Mouse (Mus musculus): ENCODE data around the gene Mrpl40. TPM values are rescaled to one million over a fixed set of nuclear protein-coding genes. Genes with fewer than 3 reads are reported as not detected.
A peak's percentile ranks its signal among the peaks of the same experiment; 100 is the strongest.
"Not testable (repeated sequence)": the region's sequence is repeated elsewhere in the genome, so short reads cannot be mapped to it uniquely, and the experiment has no call there.

Mrpl40 gene
- polyA plus RNA-seq, 1 experiment from 2014 or later = 83.1 TPM

DNA sequence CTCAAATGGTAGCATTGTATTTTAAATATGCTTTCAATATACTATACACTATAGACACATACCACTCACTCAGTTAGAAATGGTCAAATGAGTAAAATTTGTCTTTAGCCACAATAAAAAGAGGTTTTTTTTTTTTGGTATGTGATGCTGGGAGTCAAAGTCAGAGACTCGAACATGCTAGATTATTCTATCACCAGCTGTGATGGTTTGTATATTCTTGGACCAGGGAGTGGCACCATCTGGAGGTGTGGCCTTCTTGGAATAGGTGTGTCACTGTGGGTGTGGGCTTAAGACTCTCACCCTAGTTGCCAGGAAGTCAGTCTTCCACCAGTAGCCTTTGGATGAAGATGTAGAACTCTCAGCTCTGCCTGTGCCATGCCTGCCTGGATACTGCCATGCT is 6.2 kb downstream of the Mrpl40 start:
- H3K27ac ChIP-seq; H3K9ac ChIP-seq; H3K4me2 ChIP-seq; ATAC-seq (ENCODE audit: insufficient number of reproducible peaks, low FRiP score, low TSS enrichment, low read depth); H3K4me1 ChIP-seq; H3K4me3 ChIP-seq; H3K27me3 ChIP-seq; H3K9me3 ChIP-seq: not testable (repeated sequence)
- H3K36me3 ChIP-seq = peaks cover 30% of the 10 kb centered on the region
- 88% methylated on average over 1 of the region's 1 CpGs for WGBS

DNA sequence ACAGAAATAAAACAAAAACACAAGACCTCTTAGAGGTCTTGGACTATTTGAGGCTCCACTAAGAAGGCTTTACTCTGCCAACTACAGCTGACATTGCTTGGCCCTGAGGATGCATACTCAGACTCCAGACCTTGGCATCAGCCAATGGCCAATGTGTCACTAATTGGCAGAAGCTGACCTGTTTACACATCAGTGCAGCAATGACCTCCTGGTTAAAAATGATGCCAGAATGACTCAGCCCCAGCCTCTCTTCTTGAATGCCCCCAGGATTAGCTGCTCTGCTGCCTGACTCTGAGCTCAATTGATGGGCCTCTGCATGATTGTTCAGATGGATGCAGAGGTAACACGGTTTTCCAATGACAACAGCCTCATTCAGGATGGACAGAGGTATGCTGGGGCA is 16.5 kb downstream of the Mrpl40 start:
- Histone ChIP-seq H3K27me3 (no peaks in the 10 kb centered on the region), H3K9ac (no peak overlapping the region), H3K4me2 (no peak overlapping the region), H3K9me3 (no peaks in the 10 kb centered on the region), H3K27ac (no peak overlapping the region), H3K36me3 (no peaks in the 10 kb centered on the region), H3K4me3 (no peak overlapping the region), H3K4me1 (no peaks in the 10 kb centered on the region)
- WGBS = 60% methylated on average over 1 of the region's 1 CpGs
- ATAC-seq (ENCODE audit: insufficient number of reproducible peaks, low FRiP score, low TSS enrichment, low read depth) = no peak

DNA sequence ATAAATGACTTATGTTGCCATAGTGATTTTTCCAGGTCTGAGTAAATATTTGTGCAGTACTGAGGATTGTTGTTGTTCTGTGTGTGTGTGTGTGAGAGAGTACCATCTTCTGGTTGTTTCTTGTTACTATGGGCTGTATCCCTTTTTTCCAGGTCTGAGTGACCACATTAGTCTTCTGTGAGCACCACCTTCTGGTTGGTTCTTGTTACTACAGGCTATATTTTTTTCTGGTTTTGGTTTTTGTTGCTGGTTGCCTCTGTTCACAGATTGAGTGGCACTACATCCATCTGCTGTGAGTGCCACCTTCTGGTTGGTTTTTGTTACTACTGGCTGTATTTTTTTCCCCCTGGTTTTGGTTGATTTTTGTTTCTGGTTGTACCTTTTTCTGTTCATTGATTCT is 18.1 kb downstream of the Mrpl40 start:
- no peak for ATAC-seq (ENCODE audit: insufficient number of reproducible peaks, low FRiP score, low TSS enrichment, low read depth)
- Histone ChIP-seq H3K4me2 (no peak overlapping the region), H3K9ac (no peak overlapping the region)

DNA sequence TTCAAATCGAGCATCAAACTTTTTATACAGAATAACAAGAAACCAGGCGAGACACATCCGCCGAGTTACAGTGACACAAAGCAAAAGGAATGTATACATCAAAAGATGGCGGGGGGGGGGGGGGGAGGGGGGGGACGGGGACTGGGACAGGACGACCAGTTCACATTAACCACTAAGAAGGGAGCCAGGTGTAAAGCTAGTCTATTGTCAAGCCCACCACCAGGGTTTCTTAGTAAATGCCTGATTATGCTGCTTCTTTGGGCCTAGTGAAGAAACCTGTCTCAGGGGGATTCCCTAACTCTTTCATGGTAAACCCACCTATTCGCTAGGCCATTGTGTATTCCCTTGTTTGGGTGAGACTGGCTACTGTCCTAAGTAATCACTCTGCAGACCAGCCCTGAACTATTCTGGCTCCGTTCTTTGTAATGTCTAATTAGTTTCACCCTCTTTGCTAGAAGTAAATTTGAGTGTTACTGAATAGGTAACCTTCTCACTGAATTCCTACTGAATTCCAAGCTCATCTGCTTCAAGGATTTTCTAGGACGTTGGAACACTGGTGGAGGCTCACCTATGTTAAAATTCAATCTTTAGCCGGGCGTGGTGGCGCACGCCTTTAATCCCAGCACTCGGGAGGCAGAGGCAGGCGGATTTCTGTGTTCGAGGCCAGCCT is 27.0 kb downstream of the Mrpl40 start:
- not testable (repeated sequence) for H3K4me3 ChIP-seq; H3K4me1 ChIP-seq; H3K9me3 ChIP-seq; H3K4me2 ChIP-seq; H3K36me3 ChIP-seq; ATAC-seq (ENCODE audit: insufficient number of reproducible peaks, low FRiP score, low TSS enrichment, low read depth); H3K27me3 ChIP-seq; H3K27ac ChIP-seq; H3K9ac ChIP-seq
- WGBS = 89% methylated on average over 15 of the region's 17 CpGs

More for the DNA sequence above, 18.1 kb downstream of the Mrpl40 start:
- Histone ChIP-seq H3K36me3 (no peaks in the 10 kb centered on the region), H3K9me3 (no peaks in the 10 kb centered on the region), H3K4me3 (no peak overlapping the region), H3K27me3 (no peaks in the 10 kb centered on the region), H3K27ac (no peak overlapping the region), H3K4me1 (no peaks in the 10 kb centered on the region)

DNA sequence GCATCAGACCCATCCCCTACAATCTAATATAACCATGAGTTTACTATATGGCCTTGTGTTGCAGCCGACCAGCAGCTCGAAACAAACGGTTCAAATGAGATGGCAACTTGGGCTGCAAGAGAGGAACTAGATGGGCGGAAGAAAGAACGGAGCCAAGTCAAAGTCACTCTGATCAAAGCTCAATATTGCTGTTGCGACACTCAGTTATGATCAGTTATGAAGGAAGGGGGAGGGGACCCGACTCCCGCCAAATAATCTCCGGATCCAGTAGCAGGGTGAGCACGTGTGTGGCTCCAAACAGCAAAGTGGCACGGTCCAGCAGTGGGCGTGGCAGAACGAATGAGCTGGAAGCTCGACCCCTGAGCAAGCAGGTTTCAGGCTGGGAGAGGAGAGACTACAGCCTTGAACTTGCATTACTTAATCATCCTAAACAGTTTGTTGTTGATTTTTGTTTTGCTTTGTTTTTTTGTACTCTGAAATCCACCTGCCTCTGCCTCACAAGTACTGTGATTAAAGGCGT is 30.3 kb downstream of the Mrpl40 start:
- no peaks in the 10 kb centered on the region for H3K4me1 ChIP-seq
- 87% methylated on average over 15 of the region's 15 CpGs for WGBS
- H3K4me3 ChIP-seq = no peak overlapping the region
- 0 out of 2 replicates have a peak, but pooled peaks cover 2% of the 10 kb centered on the region for H3K36me3 ChIP-seq
- no peak for ATAC-seq (ENCODE audit: insufficient number of reproducible peaks, low FRiP score, low TSS enrichment, low read depth)
- H3K9me3 ChIP-seq = no peaks in the 10 kb centered on the region
- no peak overlapping the region for H3K4me2 ChIP-seq
- no peak overlapping the region for H3K27ac ChIP-seq
- no peaks in the 10 kb centered on the region for H3K27me3 ChIP-seq
- H3K9ac ChIP-seq = no peak overlapping the region

DNA sequence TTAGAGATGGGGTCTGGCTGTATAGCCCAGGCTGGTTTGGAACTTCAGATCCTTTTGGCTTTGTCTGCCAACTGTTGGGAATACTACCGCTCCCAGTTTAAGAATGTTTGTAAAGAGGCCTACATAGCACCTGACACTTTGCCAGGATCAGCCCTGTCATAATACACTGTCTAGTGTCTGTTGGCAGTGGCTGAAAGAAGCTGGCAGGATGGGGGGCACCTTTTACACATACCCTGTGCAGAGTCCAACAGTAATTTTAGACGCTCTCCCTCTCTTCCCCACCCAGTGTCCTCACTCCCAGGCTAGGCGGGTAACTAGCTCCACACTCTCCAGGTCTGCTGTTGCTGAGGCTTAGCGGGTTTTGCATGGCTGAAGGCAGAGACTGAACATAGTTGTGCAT is 38.3 kb downstream of the Mrpl40 start:
- Histone ChIP-seq H3K4me3 (no peak overlapping the region), H3K4me1 (no peaks in the 10 kb centered on the region), H3K4me2 (no peak overlapping the region), H3K36me3 (peaks cover 27% of the 10 kb centered on the region), H3K27ac (no peak overlapping the region), H3K27me3 (no peaks in the 10 kb centered on the region), H3K9me3 (no peaks in the 10 kb centered on the region), H3K9ac (no peak overlapping the region)
- ATAC-seq (ENCODE audit: insufficient number of reproducible peaks, low FRiP score, low TSS enrichment, low read depth) = no peak
- WGBS = 93% methylated on average over 4 of the region's 4 CpGs

DNA sequence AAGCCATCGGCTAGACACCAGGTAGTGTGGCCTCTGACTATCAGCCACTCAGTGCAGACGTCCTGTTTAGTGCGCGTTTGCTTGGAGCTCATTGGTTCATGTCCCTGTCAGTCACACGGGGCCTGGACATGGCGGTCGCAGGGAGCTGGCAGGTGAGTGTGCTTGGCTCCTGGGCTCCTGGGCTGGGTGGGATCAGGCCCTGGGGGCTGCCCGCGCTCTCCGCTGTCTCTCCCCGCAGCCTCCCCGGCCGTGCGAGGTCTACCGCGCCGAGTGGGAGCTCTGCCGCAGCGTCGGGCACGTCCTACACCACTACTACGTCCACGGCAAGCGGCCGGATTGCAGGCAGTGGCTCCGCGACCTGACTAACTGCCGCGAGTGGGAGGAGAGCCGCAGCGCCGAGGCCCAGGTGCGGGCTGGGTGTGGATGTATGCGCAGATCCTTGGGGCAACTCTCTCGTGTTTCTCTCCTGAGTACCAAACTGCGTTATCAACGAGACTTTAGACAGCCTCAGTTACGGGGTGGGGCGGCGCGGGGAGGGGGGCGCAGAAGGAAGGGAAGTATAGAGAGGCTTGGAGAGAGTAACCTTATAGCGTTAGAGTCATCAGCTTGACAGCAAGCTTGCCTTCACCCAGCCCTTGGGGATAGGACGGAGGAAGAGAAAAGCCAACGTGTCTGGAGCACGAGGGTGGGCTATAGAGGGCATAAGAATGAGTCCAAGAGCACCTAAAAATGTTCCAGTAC is 40.0 kb downstream of the Mrpl40 start, which contains the start of the genes 2510002D24Rik and Gm28539:
2510002D24Rik (plus strand) TSS at position 111 of the 741 bp plus-strand sequence.
Gm28539 (plus strand) TSS at position 117 of the 741 bp plus-strand sequence.
- no peaks in the 10 kb centered on the region for H3K9me3 ChIP-seq
- H3K9ac ChIP-seq = peak within 1 kb of the TSS; percentile 85
- peak within 1 kb of the TSS; percentile 80 for H3K4me3 ChIP-seq
- H3K27me3 ChIP-seq = no peaks in the 10 kb centered on the region
- no peaks in the 10 kb centered on the region for H3K4me1 ChIP-seq
- peaks cover 40% of the 10 kb centered on the region for H3K36me3 ChIP-seq
- peak; percentile 91 for ATAC-seq (ENCODE audit: insufficient number of reproducible peaks, low FRiP score, low TSS enrichment, low read depth)
- peak within 1 kb of the TSS; percentile 66 for H3K27ac ChIP-seq
- 2% methylated on average over 45 of the region's 46 CpGs for WGBS
- H3K4me2 ChIP-seq = peak within 1 kb of the TSS; percentile 57

DNA sequence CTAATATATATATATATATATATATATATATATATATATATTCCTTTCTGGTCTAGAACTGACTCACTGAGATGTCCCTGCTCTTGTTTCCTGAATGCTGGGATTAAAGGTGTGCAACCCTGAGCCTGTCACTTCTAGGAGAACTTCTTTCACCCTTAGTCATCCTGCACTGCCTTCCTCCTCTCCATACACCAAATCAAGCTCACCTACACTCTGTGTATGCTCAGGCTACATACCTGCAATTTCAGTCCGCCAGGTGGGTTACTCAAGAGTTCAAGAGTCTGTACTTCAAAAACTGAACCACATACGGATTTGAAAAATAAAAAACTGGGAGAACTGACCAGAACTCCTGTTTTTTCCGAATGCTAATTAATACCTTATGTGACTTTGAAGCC is 40.6 kb downstream of the Mrpl40 start:
- Histone ChIP-seq H3K4me1 (no peaks in the 10 kb centered on the region), H3K4me2 (peak overlapping the region; percentile 57), H3K36me3 (peaks cover 43% of the 10 kb centered on the region), H3K27ac (no peak overlapping the region), H3K9me3 (no peaks in the 10 kb centered on the region), H3K27me3 (no peaks in the 10 kb centered on the region), H3K9ac (no peak overlapping the region), H3K4me3 (peak overlapping the region; percentile 80)
- ATAC-seq (ENCODE audit: insufficient number of reproducible peaks, low FRiP score, low TSS enrichment, low read depth) = no peak
- 20% methylated on average over 3 of the region's 3 CpGs for WGBS

DNA sequence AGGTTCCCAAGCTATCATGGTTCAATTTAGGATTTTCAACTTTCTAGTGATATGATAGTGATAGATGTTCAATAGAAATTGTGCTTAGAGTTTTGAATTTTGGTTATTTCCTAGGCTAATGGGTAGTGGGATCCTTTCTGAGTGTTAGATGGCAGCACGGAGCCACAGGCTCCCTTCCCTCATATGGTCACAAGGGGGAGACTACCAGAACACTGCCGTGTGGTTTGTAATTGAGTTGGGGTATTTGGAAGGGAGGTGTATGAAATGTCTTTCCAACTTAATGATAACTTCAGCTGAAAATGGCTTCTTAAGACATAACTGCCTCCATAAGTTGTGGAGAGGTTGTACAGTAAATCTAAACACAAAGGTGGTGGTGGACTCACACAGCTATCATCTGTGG is 43.2 kb downstream of the Mrpl40 start:
- Histone ChIP-seq H3K9me3 (no peaks in the 10 kb centered on the region), H3K4me2 (no peak overlapping the region), H3K27ac (no peak overlapping the region), H3K27me3 (no peaks in the 10 kb centered on the region), H3K36me3 (peaks cover 56% of the 10 kb centered on the region), H3K4me3 (no peak overlapping the region), H3K9ac (no peak overlapping the region), H3K4me1 (no peaks in the 10 kb centered on the region)
- 68% methylated on average over 2 of the region's 2 CpGs for WGBS
- no peak for ATAC-seq (ENCODE audit: insufficient number of reproducible peaks, low FRiP score, low TSS enrichment, low read depth)

DNA sequence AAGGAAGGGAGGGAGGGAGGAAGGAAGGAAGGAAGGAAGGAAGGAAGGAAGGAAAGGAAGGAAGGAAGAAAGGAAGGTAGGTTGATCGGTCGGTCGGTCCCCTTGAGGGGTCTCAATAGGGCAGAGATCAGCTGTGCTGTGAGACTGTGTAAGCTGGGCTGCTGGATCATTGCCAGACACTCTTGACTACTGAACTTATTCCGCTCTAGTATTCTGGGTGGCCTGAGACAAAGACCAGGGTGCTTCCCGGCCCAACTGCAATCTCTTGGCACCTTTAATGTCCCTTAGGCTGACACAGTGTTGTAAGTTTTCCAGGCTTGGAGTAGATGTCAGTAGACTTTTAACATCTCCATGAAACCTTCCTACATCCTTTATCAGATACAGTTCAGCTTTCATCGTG is 47.6 kb downstream of the Mrpl40 start:
- 91% methylated on average over 6 of the region's 6 CpGs for WGBS
- H3K27me3 ChIP-seq = no peaks in the 10 kb centered on the region
- H3K27ac ChIP-seq = no peak overlapping the region
- H3K9ac ChIP-seq = no peak overlapping the region
- no peaks in the 10 kb centered on the region for H3K4me1 ChIP-seq
- H3K4me2 ChIP-seq = no peak overlapping the region
- no peak overlapping the region for H3K4me3 ChIP-seq
- H3K36me3 ChIP-seq = peaks cover 88% of the 10 kb centered on the region
- no peak for ATAC-seq (ENCODE audit: insufficient number of reproducible peaks, low FRiP score, low TSS enrichment, low read depth)
- H3K9me3 ChIP-seq = no peaks in the 10 kb centered on the region

DNA sequence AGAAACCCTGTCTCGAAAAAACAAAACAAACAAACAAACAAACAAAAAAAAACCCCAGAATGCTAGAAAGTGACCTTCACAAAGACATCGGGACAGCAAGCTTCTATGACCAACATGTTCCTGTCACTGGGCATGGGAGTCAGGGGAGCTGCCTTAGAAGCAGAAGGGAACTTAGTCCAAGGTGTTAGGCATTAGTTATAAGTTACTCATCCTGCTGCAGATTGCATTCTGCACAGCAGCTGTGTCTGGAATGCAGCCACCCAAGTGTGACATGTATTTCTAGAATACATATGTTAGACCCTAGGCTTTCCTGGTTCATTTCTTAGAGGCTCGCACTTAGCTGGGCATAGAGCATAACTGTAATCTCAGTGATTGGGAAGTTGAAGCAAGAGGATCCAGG is 48.0 kb downstream of the Mrpl40 start:
- H3K9me3 ChIP-seq = no peaks in the 10 kb centered on the region
- no peak overlapping the region for H3K4me3 ChIP-seq
- no peak overlapping the region for H3K4me2 ChIP-seq
- ATAC-seq (ENCODE audit: insufficient number of reproducible peaks, low FRiP score, low TSS enrichment, low read depth) = no peak
- H3K9ac ChIP-seq = no peak overlapping the region
- H3K27ac ChIP-seq = no peak overlapping the region
- H3K4me1 ChIP-seq = no peaks in the 10 kb centered on the region
- peaks cover 87% of the 10 kb centered on the region for H3K36me3 ChIP-seq
- H3K27me3 ChIP-seq = no peaks in the 10 kb centered on the region
- WGBS = 93% methylated on average over 3 of the region's 3 CpGs

DNA sequence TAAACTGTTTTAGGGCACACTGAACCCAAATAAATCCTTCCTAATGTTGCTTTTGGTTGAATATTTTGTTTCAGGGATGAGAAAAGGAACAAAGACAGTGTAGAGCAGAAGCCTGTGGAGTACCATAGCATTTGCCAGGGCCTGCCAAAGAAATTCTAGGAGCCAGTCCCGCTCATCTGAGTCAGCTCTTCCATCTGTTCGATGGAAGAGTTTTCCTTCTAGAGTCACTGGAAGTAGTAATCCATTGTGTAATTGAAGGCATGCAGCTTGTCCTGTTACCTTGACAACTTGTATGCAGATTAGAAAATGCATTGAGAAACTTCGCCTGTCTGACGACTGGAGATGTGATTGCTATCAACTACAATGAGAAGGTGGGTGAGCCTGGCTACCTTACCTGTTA is 53.7 kb downstream of the Mrpl40 start:
- Histone ChIP-seq H3K4me3 (no peak overlapping the region), H3K4me1 (no peaks in the 10 kb centered on the region), H3K4me2 (no peak overlapping the region), H3K9me3 (no peaks in the 10 kb centered on the region), H3K27ac (no peak overlapping the region), H3K9ac (no peak overlapping the region), H3K36me3 (peaks cover 96% of the 10 kb centered on the region), H3K27me3 (no peaks in the 10 kb centered on the region)
- WGBS = 81% methylated on average over 4 of the region's 4 CpGs
- ATAC-seq (ENCODE audit: insufficient number of reproducible peaks, low FRiP score, low TSS enrichment, low read depth) = no peak
